Mouse (Mus musculus): ENCODE measurements around the gene Usp48. TPM values are rescaled to one million over a fixed set of nuclear protein-coding genes. Genes with fewer than 3 reads are reported as not detected.

Gene Usp48
- polyA plus RNA-seq (2012; rRNA removed): 95.6 and 109 TPM in 2 replicates

DNA sequence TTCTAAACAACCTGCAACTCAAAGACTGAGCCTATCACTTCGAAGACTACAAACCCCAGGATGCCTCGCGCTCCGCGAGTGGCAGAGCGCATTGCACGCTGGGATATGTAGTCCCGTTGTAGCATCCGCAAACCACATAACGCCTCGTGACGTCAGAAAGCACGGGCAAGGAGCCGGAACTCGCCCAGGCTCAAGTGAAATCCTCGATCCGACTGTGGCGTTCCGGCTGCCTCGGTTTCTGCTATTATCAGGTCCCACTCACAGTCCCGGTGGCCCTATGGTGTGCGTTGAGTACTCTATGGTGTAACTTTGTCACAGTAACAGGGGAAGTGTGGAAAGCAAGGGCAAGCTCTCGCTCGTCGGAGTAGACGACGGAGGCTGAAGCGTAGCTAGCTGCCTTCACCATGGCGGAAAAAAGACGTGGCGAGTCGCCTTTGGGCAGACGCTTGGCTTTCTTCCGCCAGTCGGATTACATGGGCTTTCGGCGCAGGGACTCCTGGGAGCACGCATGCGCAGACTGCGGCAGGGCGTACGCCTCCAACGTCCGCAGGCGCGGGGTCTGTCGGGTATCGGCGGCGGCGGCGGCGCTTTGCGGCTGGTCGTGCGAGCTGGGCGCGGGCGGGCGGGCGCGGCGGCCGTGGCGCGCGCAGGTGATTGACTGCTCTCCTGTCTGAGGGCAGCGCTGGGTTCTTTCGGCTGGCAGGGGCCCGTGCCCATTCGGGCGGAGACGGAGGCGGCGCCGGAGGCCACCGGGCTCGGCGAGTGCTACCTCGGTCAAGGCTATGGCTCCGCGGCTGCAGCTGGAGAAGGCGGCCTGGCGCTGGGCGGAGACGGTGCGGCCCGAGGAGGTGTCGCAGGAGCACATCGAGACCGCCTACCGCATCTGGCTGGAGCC is at the start of gene Usp48:
Usp48 (plus strand) TSS at position 155 of the 895 bp plus-strand sequence.
- DNase-seq: peak; percentile 98
- peak within 1 kb of the TSS; percentile 95 for H3K27ac ChIP-seq (ENCODE audit: control insufficient read depth, insufficient read depth, low read length)
- TF ChIP-seq CTCF (IDR thresholded peaks at IDR 0.05; ENCODE audit: borderline replicate concordance, control insufficient read depth, extremely low read depth, insufficient read depth, low read length, poor library complexity) (peak; percentile 60), POLR2A (IDR thresholded peaks at IDR 0.05; ENCODE audit: control insufficient read depth, extremely low read depth, insufficient read depth, low read length, poor library complexity) (peak; percentile 88)
- WGBS: under 1% methylated on average over 92 of the region's 92 CpGs
- no peaks in the 10 kb centered on the region for H3K27me3 ChIP-seq (ENCODE audit: control insufficient read depth, insufficient read depth, low read length)
- H3K4me3 ChIP-seq (ENCODE audit: control insufficient read depth, insufficient read depth, low read length): peak within 1 kb of the TSS; percentile 95
- peaks cover 2% of the 10 kb centered on the region for H3K4me1 ChIP-seq (replicated peaks; ENCODE audit: control insufficient read depth, insufficient read depth, low read length)
- no peaks in the 10 kb centered on the region for H3K36me3 ChIP-seq (ENCODE audit: control insufficient read depth, insufficient read depth, low read length)

DNA sequence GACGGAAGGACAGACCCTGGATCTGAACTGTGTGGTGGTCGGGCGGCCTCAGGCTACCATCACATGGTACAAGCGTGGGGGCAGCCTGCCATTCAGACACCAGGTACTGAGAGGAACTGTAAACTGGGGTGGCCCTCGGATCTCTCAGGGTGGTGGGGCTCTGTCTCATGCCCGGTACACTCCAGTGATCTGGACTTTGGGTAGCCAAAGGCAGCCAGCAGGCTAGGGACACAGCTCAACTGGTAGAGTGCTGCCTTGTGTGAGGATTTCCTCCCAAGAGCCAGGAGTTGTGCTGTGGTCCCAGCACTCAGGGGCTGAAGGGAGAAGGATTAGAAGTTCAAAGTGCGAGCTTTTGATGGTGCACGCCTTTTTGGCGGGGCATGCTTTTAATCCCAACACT is 48.0 kb upstream of the Usp48 start:
- H3K27me3 ChIP-seq (ENCODE audit: control insufficient read depth, insufficient read depth, low read length): no peaks in the 10 kb centered on the region
- no peak for DNase-seq
- no peak overlapping the region for H3K4me3 ChIP-seq (ENCODE audit: control insufficient read depth, insufficient read depth, low read length)
- no peak overlapping the region for H3K27ac ChIP-seq (ENCODE audit: control insufficient read depth, insufficient read depth, low read length)
- no peaks in the 10 kb centered on the region for H3K36me3 ChIP-seq (ENCODE audit: control insufficient read depth, insufficient read depth, low read length)
- H3K4me1 ChIP-seq (replicated peaks; ENCODE audit: control insufficient read depth, insufficient read depth, low read length): no peaks in the 10 kb centered on the region
- no peak for TF ChIP-seq CTCF (IDR thresholded peaks at IDR 0.05; ENCODE audit: borderline replicate concordance, control insufficient read depth, extremely low read depth, insufficient read depth, low read length, poor library complexity)
- no peak for TF ChIP-seq POLR2A (IDR thresholded peaks at IDR 0.05; ENCODE audit: control insufficient read depth, extremely low read depth, insufficient read depth, low read length, poor library complexity)
- WGBS: 95% methylated on average over 9 of the region's 9 CpGs

DNA sequence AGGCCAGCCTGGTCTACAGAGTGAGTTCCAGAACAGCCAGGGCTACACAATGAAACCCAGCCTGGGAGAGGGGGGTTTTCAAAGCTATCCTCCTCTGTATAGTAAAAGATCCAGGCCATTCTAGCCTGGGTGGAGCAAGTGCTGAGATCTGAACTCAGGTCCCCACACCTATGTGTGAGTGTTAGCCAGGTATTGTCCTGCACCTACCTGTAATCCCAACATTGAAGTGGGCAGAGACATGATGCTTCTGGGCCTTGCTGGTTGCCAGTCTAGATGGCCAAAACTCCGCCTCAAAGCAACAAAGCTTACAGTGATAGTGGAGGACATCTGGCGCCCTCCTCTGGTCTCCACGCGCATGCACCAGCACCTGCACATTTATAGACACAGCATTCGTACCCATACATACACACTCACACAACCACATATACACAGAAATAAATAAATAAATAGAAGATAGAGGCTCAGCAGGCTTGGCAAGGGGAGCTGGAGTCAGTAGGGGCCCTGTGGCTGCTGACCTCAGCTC is 47.5 kb upstream of the Usp48 start:
- no peaks in the 10 kb centered on the region for H3K4me1 ChIP-seq (replicated peaks; ENCODE audit: control insufficient read depth, insufficient read depth, low read length)
- no peaks in the 10 kb centered on the region for H3K27me3 ChIP-seq (ENCODE audit: control insufficient read depth, insufficient read depth, low read length)
- TF ChIP-seq POLR2A (IDR thresholded peaks at IDR 0.05; ENCODE audit: control insufficient read depth, extremely low read depth, insufficient read depth, low read length, poor library complexity) (no peak), CTCF (IDR thresholded peaks at IDR 0.05; ENCODE audit: borderline replicate concordance, control insufficient read depth, extremely low read depth, insufficient read depth, low read length, poor library complexity) (0 out of 2 replicates have a peak, but pooled peaks have one; percentile 38)
- H3K27ac ChIP-seq (ENCODE audit: control insufficient read depth, insufficient read depth, low read length): no peak overlapping the region
- WGBS: 71% methylated on average over 5 of the region's 5 CpGs
- peak; percentile 13 for DNase-seq
- H3K4me3 ChIP-seq (ENCODE audit: control insufficient read depth, insufficient read depth, low read length): no peak overlapping the region
- no peaks in the 10 kb centered on the region for H3K36me3 ChIP-seq (ENCODE audit: control insufficient read depth, insufficient read depth, low read length)

DNA sequence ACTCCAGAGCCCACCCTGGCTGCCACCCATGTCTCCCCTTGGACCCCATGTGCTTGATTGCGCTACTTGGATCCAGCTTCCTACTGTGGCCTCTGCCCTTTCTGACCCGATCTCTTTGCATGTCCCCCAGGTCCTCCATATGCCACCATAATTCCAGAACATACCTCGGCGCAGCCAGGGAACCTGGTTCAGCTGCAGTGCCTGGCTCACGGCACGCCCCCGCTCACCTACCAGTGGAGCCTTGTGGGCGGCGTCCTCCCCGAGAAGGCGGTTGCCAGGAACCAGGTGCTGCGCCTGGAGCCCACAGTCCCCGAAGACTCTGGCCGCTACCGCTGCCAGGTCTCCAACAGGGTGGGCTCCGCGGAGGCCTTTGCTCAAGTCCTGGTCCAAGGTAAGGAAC is 40.1 kb upstream of the Usp48 start:
- Histone ChIP-seq H3K27me3 (ENCODE audit: control insufficient read depth, insufficient read depth, low read length) (no peaks in the 10 kb centered on the region), H3K27ac (ENCODE audit: control insufficient read depth, insufficient read depth, low read length) (no peak overlapping the region), H3K36me3 (ENCODE audit: control insufficient read depth, insufficient read depth, low read length) (no peaks in the 10 kb centered on the region), H3K4me3 (ENCODE audit: control insufficient read depth, insufficient read depth, low read length) (no peak overlapping the region), H3K4me1 (replicated peaks; ENCODE audit: control insufficient read depth, insufficient read depth, low read length) (no peaks in the 10 kb centered on the region)
- WGBS: 94% methylated on average over 17 of the region's 17 CpGs
- no peak for TF ChIP-seq CTCF (IDR thresholded peaks at IDR 0.05; ENCODE audit: borderline replicate concordance, control insufficient read depth, extremely low read depth, insufficient read depth, low read length, poor library complexity)
- no peak for TF ChIP-seq POLR2A (IDR thresholded peaks at IDR 0.05; ENCODE audit: control insufficient read depth, extremely low read depth, insufficient read depth, low read length, poor library complexity)
- DNase-seq: no peak

DNA sequence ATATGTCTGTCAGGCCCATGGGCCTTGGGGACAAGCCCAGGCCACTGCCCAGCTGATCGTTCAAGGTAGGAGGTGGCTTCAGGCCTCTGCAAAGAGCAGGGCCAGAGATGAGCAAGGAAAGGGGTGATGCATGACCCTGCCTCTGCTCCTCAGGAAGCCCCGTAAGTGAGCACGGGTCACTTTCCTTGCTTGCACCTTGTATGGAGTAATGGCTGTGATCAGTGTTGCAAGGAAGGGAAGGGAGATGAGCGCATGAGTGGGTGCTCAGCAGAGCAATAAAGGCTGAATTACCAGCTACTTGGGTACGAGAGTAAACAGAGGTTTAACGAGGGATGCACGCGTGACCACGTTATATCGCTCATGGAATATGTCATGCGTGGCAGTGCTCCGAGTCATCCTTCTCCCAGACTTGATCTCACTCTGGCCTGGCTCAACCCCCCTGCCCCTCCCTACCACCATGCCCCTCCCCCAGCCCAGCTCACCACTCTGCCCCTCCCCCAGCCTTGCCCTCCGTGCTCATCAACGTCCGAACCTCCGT is 36.8 kb upstream of the Usp48 start:
- WGBS: 93% methylated on average over 16 of the region's 16 CpGs
- no peaks in the 10 kb centered on the region for H3K27me3 ChIP-seq (ENCODE audit: control insufficient read depth, insufficient read depth, low read length)
- TF ChIP-seq POLR2A (IDR thresholded peaks at IDR 0.05; ENCODE audit: control insufficient read depth, extremely low read depth, insufficient read depth, low read length, poor library complexity) (no peak), CTCF (IDR thresholded peaks at IDR 0.05; ENCODE audit: borderline replicate concordance, control insufficient read depth, extremely low read depth, insufficient read depth, low read length, poor library complexity) (no peak)
- no peak overlapping the region for H3K4me3 ChIP-seq (ENCODE audit: control insufficient read depth, insufficient read depth, low read length)
- H3K4me1 ChIP-seq (replicated peaks; ENCODE audit: control insufficient read depth, insufficient read depth, low read length): no peaks in the 10 kb centered on the region
- no peak for DNase-seq
- H3K27ac ChIP-seq (ENCODE audit: control insufficient read depth, insufficient read depth, low read length): no peak overlapping the region
- H3K36me3 ChIP-seq (ENCODE audit: control insufficient read depth, insufficient read depth, low read length): no peaks in the 10 kb centered on the region

DNA sequence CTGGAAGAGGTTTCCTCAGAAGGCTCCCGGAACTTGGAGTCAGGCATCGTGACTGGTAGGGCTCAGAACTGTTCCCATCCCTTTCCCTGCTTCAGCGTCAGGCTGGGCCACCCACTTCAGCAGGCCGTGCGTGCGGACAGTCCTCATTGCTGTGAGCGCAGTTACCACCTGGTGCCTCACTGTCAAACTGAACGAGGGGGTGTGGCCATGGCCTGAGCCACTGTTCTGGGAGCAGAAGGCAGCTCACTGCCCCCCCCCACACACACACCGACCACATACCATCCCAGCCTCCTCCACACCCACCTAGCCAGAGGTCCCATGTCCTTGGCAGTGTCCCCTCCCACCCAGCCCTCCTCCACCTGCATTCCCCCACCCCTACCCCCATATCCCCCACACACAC is 23.7 kb upstream of the Usp48 start:
- DNase-seq: no peak
- H3K27me3 ChIP-seq (ENCODE audit: control insufficient read depth, insufficient read depth, low read length): no peaks in the 10 kb centered on the region
- no peaks in the 10 kb centered on the region for H3K36me3 ChIP-seq (ENCODE audit: control insufficient read depth, insufficient read depth, low read length)
- no peak overlapping the region for H3K27ac ChIP-seq (ENCODE audit: control insufficient read depth, insufficient read depth, low read length)
- no peak overlapping the region for H3K4me3 ChIP-seq (ENCODE audit: control insufficient read depth, insufficient read depth, low read length)
- no peaks in the 10 kb centered on the region for H3K4me1 ChIP-seq (replicated peaks; ENCODE audit: control insufficient read depth, insufficient read depth, low read length)
- WGBS: 86% methylated on average over 9 of the region's 9 CpGs
- TF ChIP-seq CTCF (IDR thresholded peaks at IDR 0.05; ENCODE audit: borderline replicate concordance, control insufficient read depth, extremely low read depth, insufficient read depth, low read length, poor library complexity) (no peak), POLR2A (IDR thresholded peaks at IDR 0.05; ENCODE audit: control insufficient read depth, extremely low read depth, insufficient read depth, low read length, poor library complexity) (no peak)
